Mouse (Mus musculus) intestine, embryonic 16.5 days (tissue): ENCODE measurements around the gene Bag6. TPM values are rescaled to one million over a fixed set of nuclear protein-coding genes. Genes with fewer than 3 reads are reported as not detected.
"Not testable (repeated sequence)": the region's sequence is repeated elsewhere in the genome, so short reads cannot be mapped to it uniquely, and the experiment has no call there.

Experiments
- ATAC-seq: fragments of 200-750 bp; cut with Nextera tagmentation; 2 replicates; pipeline ENCODE4 v1.8.0; 2017; ENCODE audit warnings: moderate TSS enrichment, moderate library complexity
- H3K27ac ChIP-seq: fragments of 300-500 bp; sonication (generic); 2 replicates; pipeline ENCODE4 v1.5.1; 2014; ENCODE audit warnings: mild to moderate bottlenecking, low read length
- H3K27me3 ChIP-seq: fragments of 300-500 bp; sonication (generic); replicated peaks from 2 replicates; pipeline ENCODE4 v1.6.1; 2014; ENCODE audit warnings: low read length, control low read depth, mixed read lengths; ENCODE audit not compliant: control insufficient read depth, insufficient read depth
- H3K36me3 ChIP-seq: fragments of 300-500 bp; sonication (generic); 2 replicates; pipeline ENCODE4 v1.6.1; 2014; ENCODE audit warnings: low read length, control low read depth; ENCODE audit not compliant: control insufficient read depth, insufficient read depth
- H3K4me1 ChIP-seq: fragments of 300-500 bp; sonication (generic); 2 replicates; pipeline ENCODE4 v1.6.1; 2014; ENCODE audit warnings: low read length, control low read depth, mixed read lengths; ENCODE audit not compliant: control insufficient read depth, insufficient read depth
- H3K4me2 ChIP-seq: fragments of 300-500 bp; sonication (generic); 2 replicates; pipeline ENCODE4 v1.6.1; 2014; ENCODE audit warnings: low read depth, low read length, control low read depth
- H3K4me3 ChIP-seq: fragments of 300-500 bp; sonication (generic); 2 replicates; pipeline ENCODE4 v1.5.1; 2014; ENCODE audit warnings: mild to moderate bottlenecking, low read length
- H3K9ac ChIP-seq: fragments of 300-500 bp; sonication (generic); 2 replicates; pipeline ENCODE4 v1.6.1; 2014; ENCODE audit warnings: low read depth, low read length
- H3K9me3 ChIP-seq: fragments of 300-500 bp; sonication (generic); 2 replicates; pipeline ENCODE4 v1.6.1; 2016; ENCODE audit warnings: low read length, control low read depth; ENCODE audit not compliant: control insufficient read depth
- WGBS: fragments of 180-500 bp; shearing (Covaris S2); extraction: QIAGEN DNeasy Blood & Tissue Kit; methylation state at CpG from one replicate; pipeline ENCODE4 v1.1.7; 2014; 5-methylcytosine and 5-hydroxymethylcytosine counted together
- polyA plus RNA-seq: library from polyadenylated mRNA; unstranded; fragments of >200 nt; fragmentation: Nextera tagmentation; extraction: Ambion mirVana; gene quantifications from 2 replicates; pipeline ENCODE4 v1.2.1, GENCODE M21; 2015

Gene Bag6
- polyA plus RNA-seq, 1 experiment from 2014 or later, result 37.5 TPM

DNA sequence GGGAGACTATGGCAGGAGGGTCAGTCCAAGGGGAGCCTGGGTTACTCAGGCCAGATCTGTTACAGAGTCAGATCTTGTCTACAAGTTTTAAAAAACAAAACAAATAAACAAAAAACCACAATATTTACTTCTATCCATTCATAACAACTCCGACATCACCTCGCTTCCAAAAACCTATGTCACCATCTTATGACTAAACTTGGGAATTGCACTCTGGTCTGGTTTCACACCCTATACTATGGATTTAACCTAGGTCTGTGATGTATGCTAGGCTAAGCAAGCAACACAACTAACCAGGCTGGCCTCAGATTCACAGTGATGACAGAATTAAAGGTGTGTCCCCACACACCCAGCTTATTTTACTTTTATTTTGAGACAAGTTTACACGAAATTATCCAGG is 28.5 kb upstream of the Bag6 start:
- Histone ChIP-seq H3K9me3 (no peaks in the 10 kb centered on the region), H3K4me3 (no peak overlapping the region), H3K36me3 (peaks cover 7% of the 10 kb centered on the region; the same call in 1 of the 2 replicates), H3K4me2 (no peak overlapping the region), H3K9ac (no peak overlapping the region), H3K27me3 (no peaks in the 10 kb centered on the region), H3K4me1 (peaks cover 19% of the 10 kb centered on the region), H3K27ac (no peak overlapping the region)
- 63% methylated on average over 3 of the region's 3 CpGs for WGBS
- no peak for ATAC-seq

DNA sequence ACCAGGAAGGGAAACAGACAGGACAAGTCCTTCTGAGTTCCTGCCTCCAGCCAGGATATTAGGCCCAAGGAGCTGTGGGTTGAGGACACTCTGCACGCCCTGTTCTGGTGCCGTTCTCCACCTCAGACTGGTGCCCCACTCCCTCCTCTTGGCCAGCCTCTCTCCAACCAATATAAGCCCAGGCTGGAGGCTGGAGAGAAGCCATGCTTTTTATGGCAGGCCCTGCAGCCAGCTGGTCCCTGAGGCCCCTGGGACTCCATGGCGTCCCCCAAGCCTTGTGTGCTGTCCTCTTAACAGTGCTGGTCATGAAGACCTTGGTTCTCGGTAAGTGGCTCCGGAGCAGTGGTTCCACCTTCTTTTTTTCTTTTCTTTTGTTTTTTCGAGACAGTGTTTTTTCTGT is 26.9 kb upstream of the Bag6 start, which contains the start of gene Ly6g5c:
Gene Ly6g5c (plus strand): TSS at position 183 of the 400 bp plus-strand sequence.
- H3K4me1 ChIP-seq, result peaks cover 4% of the 10 kb centered on the region
- no peaks in the 10 kb centered on the region for H3K27me3 ChIP-seq
- H3K4me3 ChIP-seq, result no peak within 1 kb of the TSS
- H3K9me3 ChIP-seq, result no peaks in the 10 kb centered on the region
- H3K36me3 ChIP-seq, result 0 out of 2 replicates have a peak, but pooled peaks cover 2% of the 10 kb centered on the region
- 82% methylated on average over 6 of the region's 6 CpGs for WGBS
- ATAC-seq, result no peak
- H3K9ac ChIP-seq, result no peak within 1 kb of the TSS
- no peak within 1 kb of the TSS for H3K27ac ChIP-seq
- H3K4me2 ChIP-seq, result no peak within 1 kb of the TSS

DNA sequence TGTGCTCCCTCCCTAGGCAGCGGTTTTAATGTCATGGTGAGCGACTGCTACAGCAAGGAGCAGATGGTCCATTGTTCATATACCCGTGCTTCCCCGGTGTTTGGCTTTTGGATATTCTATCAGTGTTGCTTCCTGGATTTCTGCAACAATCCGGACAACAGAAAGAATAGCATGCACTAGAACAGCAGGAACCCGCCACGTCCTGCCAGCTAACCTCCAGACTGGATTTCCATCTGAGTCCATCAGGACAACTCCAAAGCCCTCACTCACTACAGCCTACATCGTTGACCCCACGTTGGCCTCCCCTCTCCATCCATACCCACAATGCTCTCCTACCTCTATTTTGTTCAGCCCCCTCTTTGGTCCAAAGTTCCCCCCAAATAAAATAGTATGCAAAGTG is 23.2 kb upstream of the Bag6 start:
- no peak overlapping the region for H3K9ac ChIP-seq
- no peak overlapping the region for H3K4me3 ChIP-seq
- no peaks in the 10 kb centered on the region for H3K27me3 ChIP-seq
- WGBS, result 73% methylated on average over 9 of the region's 9 CpGs
- ATAC-seq, result no peak
- peaks cover 6% of the 10 kb centered on the region; the same call in 1 of the 2 replicates for H3K36me3 ChIP-seq
- no peaks in the 10 kb centered on the region for H3K9me3 ChIP-seq
- no peaks in the 10 kb centered on the region for H3K4me1 ChIP-seq
- H3K27ac ChIP-seq, result no peak overlapping the region
- H3K4me2 ChIP-seq, result no peak overlapping the region

DNA sequence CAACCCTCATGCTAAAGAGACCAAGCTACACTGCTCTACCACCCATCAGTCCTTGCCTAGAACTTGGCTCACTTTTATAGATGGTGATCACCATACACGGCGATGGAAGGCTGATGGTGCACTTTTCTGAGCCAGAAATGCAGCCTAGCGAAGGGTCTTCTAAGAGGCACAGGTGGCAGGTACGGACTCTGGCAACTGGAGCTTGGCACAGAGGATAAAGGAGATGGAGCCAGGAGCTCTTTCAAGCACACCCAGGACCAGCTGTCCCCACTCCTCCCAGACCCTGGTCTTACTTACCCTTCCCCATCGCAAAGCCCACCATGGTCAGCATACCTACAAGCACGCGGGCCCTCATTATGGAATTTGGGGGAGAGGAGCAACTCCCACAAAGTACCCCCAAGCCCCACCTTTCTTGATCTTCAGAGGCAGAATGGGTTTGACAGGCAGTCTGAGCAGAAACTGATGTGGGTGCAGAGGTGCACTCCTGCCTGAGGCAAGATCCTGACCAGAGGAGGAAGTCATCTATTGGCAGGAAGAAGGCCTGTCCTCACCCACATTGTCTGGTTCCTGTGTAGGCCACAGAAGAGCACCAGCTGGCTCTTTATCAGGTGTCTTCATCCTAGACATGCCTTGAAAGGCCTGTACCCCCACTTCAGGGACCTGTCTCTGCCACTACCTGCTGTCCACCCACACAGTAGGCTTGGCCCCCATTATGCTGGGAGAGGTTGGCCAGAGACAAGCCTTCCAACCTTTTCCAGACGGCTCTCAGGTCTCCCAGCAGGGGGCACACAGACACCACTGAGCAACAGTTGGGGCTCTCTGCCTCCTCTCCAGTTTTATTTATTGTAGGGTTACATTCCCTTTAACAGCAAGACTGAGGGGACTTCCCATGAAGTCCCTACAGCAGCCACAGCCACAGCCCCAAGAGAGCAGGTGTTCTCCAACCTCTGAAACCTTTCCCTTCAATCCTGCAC is 19.6 kb upstream of the Bag6 start, which contains the start of gene Ly6g5b:
Gene Ly6g5b (minus strand): TSS at position 383 of the 974 bp plus-strand sequence.
- 86% methylated on average over 8 of the region's 8 CpGs for WGBS
- no peak within 1 kb of the TSS for H3K4me3 ChIP-seq
- H3K36me3 ChIP-seq, result peaks cover 6% of the 10 kb centered on the region; the same call in 1 of the 2 replicates
- H3K9me3 ChIP-seq, result no peaks in the 10 kb centered on the region
- no peak within 1 kb of the TSS for H3K27ac ChIP-seq
- H3K27me3 ChIP-seq, result no peaks in the 10 kb centered on the region
- ATAC-seq, result no peak
- H3K4me1 ChIP-seq, result peaks cover 9% of the 10 kb centered on the region
- no peak within 1 kb of the TSS for H3K9ac ChIP-seq
- no peak within 1 kb of the TSS for H3K4me2 ChIP-seq

DNA sequence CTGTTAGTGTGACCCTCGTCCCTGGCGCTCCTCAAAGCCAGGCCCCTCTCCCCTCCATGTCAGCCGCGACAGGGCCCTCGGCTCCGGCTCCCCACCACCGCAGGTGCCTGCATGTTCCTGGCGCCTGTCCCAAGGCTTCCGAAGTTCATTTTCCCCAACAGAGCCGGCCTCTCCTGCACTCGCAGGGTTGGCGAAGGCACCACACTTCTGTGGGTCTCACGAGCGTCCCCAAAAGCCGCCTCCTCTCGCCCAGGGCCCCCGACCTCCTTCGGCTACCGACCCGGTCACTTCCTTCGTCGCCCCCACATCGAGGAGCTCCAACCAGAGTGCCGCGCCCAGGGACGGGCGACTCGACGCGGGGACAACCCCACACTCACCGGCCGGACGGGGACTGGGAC is 14.2 kb upstream of the Bag6 start:
- under 1% methylated on average over 33 of the region's 33 CpGs for WGBS

DNA sequence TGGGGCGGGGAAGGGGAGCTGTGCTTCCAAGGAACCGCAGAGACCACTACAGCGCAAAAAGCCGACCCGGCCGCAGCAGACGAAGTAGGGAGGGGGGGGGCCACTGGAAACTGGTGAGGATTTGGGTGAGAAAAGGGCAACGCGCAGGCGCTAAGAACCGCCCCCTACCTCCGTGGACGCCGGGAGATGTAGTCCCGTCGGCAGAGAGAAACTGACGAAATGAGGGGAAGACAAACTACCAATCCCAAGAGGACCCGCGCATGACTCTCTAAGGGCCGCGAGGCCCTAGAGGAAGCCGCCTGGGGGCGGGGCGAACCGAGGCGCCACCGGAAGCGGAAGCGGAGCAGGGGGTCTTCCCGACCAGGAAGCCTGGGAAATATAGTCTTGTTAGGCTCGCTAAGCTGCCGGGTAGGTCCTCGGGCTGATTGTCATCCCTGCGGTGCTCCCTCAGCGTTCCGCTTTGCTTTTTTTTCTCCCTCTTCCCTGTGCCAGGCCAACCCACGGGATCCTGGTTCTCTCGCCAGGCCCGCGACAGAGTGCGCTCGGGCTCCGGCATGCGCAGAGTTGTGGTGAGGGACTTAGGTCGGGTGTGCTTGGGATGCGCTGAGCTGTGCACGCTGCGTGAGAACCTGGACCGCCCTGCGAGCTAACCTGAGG is 13.7 kb upstream of the Bag6 start, which contains the start of gene Gpank1:
Gene Gpank1 (plus strand): TSS at position 313 of the 657 bp plus-strand sequence.
- H3K36me3 ChIP-seq, result no peaks in the 10 kb centered on the region
- under 1% methylated on average over 50 of the region's 50 CpGs for WGBS
- peak; percentile 94 for ATAC-seq
- peaks cover 20% of the 10 kb centered on the region for H3K4me1 ChIP-seq
- H3K9ac ChIP-seq, result peak within 1 kb of the TSS; percentile 83
- peak within 1 kb of the TSS; percentile 90 for H3K27ac ChIP-seq
- H3K4me3 ChIP-seq, result peak within 1 kb of the TSS; percentile 76
- no peaks in the 10 kb centered on the region for H3K9me3 ChIP-seq
- no peaks in the 10 kb centered on the region for H3K27me3 ChIP-seq
- peak within 1 kb of the TSS; percentile 90 for H3K4me2 ChIP-seq

More for the DNA sequence above, 14.2 kb upstream of the Bag6 start:
- no peaks in the 10 kb centered on the region for H3K27me3 ChIP-seq
- no peaks in the 10 kb centered on the region for H3K36me3 ChIP-seq
- H3K27ac ChIP-seq, result peak overlapping the region; percentile 44
- H3K4me3 ChIP-seq, result peak overlapping the region; percentile 76
- H3K4me1 ChIP-seq, result peaks cover 20% of the 10 kb centered on the region
- no peaks in the 10 kb centered on the region for H3K9me3 ChIP-seq
- ATAC-seq, result peak; percentile 6; the same call in 1 of the 2 replicates
- peak overlapping the region; percentile 83 for H3K9ac ChIP-seq
- peak overlapping the region; percentile 63 for H3K4me2 ChIP-seq

DNA sequence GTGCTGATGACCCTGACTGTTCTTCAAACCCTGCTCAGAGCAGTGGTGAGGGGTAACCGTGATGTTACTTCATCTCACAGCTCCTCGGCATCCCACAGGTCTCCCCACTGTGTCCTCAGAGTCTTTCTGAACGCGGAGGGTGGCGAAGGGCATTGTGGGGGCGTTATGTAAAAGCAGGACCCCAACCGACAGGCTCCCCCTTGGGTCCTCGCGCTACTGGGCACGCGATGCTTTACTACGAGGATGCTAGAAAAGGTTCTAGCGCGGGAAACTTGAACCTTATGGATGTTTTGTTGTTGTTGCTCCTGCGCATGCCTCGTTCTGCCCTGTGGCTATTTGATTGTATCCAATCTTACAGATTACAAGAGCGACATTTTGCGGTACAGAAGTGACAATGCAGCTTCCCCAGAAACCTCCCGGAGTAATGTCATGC is 13.1 kb upstream of the Bag6 start, which contains the start of gene Csnk2b:
Gene Csnk2b (minus strand): TSS at position 183 of the 433 bp plus-strand sequence.
- ATAC-seq, result no peak
- Histone ChIP-seq H3K4me2 (peak within 1 kb of the TSS; percentile 90), H3K4me3 (peak within 1 kb of the TSS; percentile 76), H3K9me3 (no peaks in the 10 kb centered on the region), H3K9ac (peak within 1 kb of the TSS; percentile 83), H3K4me1 (peaks cover 23% of the 10 kb centered on the region), H3K27me3 (no peaks in the 10 kb centered on the region), H3K36me3 (no peaks in the 10 kb centered on the region), H3K27ac (peak within 1 kb of the TSS; percentile 90)
- WGBS, result under 1% methylated on average over 19 of the region's 19 CpGs

DNA sequence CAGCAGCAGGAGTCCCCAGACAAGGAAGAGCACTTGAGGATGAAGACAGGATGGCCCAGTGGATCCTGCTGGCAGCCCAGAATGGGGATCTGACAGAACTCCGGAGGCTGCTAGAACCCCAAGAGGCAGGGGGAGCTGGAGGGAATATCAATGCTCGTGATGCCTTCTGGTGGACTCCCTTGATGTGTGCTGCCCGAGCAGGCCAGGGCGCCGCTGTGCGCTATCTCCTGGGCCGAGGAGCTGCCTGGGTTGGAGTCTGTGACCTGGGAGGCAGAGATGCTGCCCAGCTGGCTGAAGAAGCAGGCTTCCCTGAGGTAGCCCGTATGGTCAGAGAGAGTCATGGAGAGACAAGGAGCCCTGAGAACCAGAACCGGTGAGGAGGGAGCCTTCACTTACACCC is 11.7 kb upstream of the Bag6 start:
- not testable (repeated sequence) for H3K4me2 ChIP-seq, ATAC-seq, H3K4me3 ChIP-seq, H3K36me3 ChIP-seq, H3K9ac ChIP-seq, H3K27me3 ChIP-seq, H3K9me3 ChIP-seq, H3K27ac ChIP-seq
- H3K4me1 ChIP-seq, result peaks cover 34% of the 10 kb centered on the region
- WGBS, result 91% methylated on average over 9 of the region's 9 CpGs
